Mouse (Mus musculus): ENCODE measurements at regions not wholly inside any gene's neighbourhood (a gene's known extent, or its start where the extent isn't known, plus 50 kb on each side); places are given as distances from the start of the nearest gene placed in this dataset.

DNA sequence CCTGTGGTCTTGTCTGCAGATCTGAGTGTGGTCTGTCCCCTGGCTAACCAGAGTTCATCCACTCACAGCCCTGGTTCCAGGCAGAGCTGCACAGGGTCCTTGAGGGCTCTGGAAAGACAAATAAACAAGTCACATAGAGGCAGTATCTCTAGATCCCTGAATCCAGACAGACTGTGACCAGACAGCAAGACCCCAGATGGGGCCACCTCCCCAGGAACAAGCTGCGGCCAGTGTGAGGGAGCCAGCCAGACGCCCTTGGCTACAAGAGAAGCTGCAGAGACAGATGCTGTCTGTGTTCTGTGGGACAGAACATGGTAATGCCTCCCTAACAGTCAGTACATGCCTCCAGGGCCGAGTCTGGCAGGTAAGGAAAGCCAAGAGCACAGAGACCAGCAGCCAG, 127.6 kb upstream of the Ccnd1 start:
- WGBS = 36% methylated on average over 3 of the region's 3 CpGs
- no peak overlapping the region for H3K9ac ChIP-seq

GRCm38 (mm10) chr7:145056320-145056719, 116.6 kb upstream of the Ccnd1 start:
- Histone ChIP-seq H3K36me3 (no peaks in the 10 kb centered on the region), H3K9me3 (no peaks in the 10 kb centered on the region), H3K4me2 (no peak overlapping the region), H3K9ac (no peak overlapping the region), H3K4me1 (no peaks in the 10 kb centered on the region; the same call in 1 of the 2 replicates), H3K27ac (no peak overlapping the region), H3K4me3 (no peak overlapping the region), H3K27me3 (no peaks in the 10 kb centered on the region)
- ATAC-seq (ENCODE audit: borderline replicate concordance, extremely low read depth, low FRiP score, low TSS enrichment) = 0 out of 2 replicates have a peak, but pooled peaks have one; percentile 25
- WGBS = 38% methylated on average over 7 of the region's 7 CpGs

More for the DNA sequence above, 127.6 kb upstream of the Ccnd1 start:
- Histone ChIP-seq H3K4me3 (no peak overlapping the region), H3K27me3 (no peaks in the 10 kb centered on the region), H3K36me3 (no peaks in the 10 kb centered on the region), H3K4me1 (no peaks in the 10 kb centered on the region), H3K9me3 (no peaks in the 10 kb centered on the region), H3K27ac (no peak overlapping the region), H3K4me2 (no peak overlapping the region)
- ATAC-seq (ENCODE audit: borderline replicate concordance, extremely low read depth, low FRiP score, low TSS enrichment) = no peak

- H3K27ac ChIP-seq = no peak overlapping the region
- no peaks in the 10 kb centered on the region for H3K9me3 ChIP-seq
- no peaks in the 10 kb centered on the region for H3K36me3 ChIP-seq
- H3K4me2 ChIP-seq = no peak overlapping the region
- no peak for ATAC-seq (ENCODE audit: borderline replicate concordance, extremely low read depth, low FRiP score, low TSS enrichment)
- H3K9ac ChIP-seq = no peak overlapping the region
- no peak overlapping the region for H3K4me3 ChIP-seq
- H3K27me3 ChIP-seq = no peaks in the 10 kb centered on the region
- peaks cover 15% of the 10 kb centered on the region for H3K4me1 ChIP-seq
These were observed 111.9 kb upstream of the Ccnd1 start for GRCm38 (mm10) chr7:145051616-145052015.

GRCm38 (mm10) chr7:145050729-145051128, 111.0 kb upstream of the Ccnd1 start:
- 81% methylated on average over 3 of the region's 3 CpGs for WGBS
- no peak for ATAC-seq (ENCODE audit: borderline replicate concordance, extremely low read depth, low FRiP score, low TSS enrichment)
- H3K27me3 ChIP-seq = no peaks in the 10 kb centered on the region

DNA sequence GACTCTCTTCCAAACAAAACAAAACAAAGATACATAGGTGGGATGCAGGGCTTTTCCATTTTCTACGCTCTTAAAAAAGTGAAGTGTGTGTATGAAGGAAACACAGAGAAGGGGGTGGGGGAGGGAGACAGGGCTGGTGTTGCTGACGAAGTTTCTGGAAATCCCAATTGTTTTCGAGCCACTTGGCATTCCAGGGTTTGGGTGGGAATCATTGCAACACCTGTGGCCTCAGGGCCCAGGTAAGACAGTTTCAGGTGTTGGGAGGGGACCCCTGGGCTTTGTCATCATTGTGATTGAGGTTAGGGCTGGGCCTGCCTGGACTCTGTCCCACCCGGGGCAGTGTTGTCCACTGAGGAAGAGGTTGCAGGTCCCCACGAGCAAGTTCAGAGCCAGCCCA, 108.8 kb upstream of the Ccnd1 start:
- Histone ChIP-seq H3K27me3 (no peaks in the 10 kb centered on the region), H3K9ac (no peak overlapping the region), H3K4me2 (no peak overlapping the region), H3K4me1 (peaks cover 30% of the 10 kb centered on the region), H3K9me3 (no peaks in the 10 kb centered on the region), H3K4me3 (no peak overlapping the region), H3K27ac (peak overlapping the region; percentile 66), H3K36me3 (no peaks in the 10 kb centered on the region)
- ATAC-seq (ENCODE audit: borderline replicate concordance, extremely low read depth, low FRiP score, low TSS enrichment) = no peak
- WGBS = 67% methylated on average over 5 of the region's 5 CpGs

More at GRCm38 (mm10) chr7:145050729-145051128, 111.0 kb upstream of the Ccnd1 start:
- no peak overlapping the region for H3K4me2 ChIP-seq
- H3K9me3 ChIP-seq = no peaks in the 10 kb centered on the region
- H3K4me1 ChIP-seq = peaks cover 15% of the 10 kb centered on the region
- H3K9ac ChIP-seq = no peak overlapping the region
- no peak overlapping the region for H3K27ac ChIP-seq
- H3K36me3 ChIP-seq = no peaks in the 10 kb centered on the region
- no peak overlapping the region for H3K4me3 ChIP-seq

DNA sequence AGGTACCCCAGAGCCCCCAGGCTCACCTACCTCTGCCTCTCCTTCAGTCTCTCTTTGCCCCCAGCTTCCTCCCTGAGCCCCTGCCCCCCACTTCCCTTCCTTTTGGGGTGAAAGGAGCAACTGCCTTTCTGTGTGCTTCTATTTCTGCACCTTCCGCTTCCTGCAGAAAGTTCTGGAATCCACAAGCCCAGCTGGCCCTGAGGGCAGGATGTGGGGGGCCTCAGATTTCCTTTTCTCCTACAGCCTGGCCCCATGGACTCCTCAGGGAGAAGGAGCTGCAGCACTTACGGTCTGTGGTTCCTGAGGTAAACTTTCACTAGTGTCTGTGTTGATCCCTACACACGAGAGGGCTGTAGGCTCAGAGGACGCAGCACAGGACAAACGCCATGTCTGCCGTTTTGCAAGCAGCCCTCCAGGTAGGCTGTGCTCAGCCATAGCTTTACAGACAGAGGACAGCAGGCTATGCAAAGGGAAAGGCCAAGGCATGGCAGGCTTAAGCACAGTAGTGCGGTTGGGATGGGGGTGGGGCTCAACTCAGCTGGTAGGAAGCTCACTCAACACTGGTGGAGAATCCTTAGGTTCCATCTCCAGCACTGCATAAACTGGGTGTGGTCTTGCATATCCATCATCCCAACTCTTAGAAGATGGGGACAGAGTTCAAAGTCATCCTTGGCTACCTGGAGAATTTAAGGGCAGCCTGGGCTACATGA, 108.2 kb upstream of the Ccnd1 start:
- ATAC-seq (ENCODE audit: borderline replicate concordance, extremely low read depth, low FRiP score, low TSS enrichment) = peak; percentile 53; the same call in 1 of the 2 replicates
- Histone ChIP-seq H3K27me3 (no peaks in the 10 kb centered on the region), H3K9me3 (no peaks in the 10 kb centered on the region), H3K4me1 (peaks cover 33% of the 10 kb centered on the region), H3K9ac (no peak overlapping the region), H3K27ac (peak overlapping the region; percentile 66), H3K4me3 (no peak overlapping the region), H3K36me3 (no peaks in the 10 kb centered on the region), H3K4me2 (no peak overlapping the region)
- WGBS = 46% methylated on average over 7 of the region's 7 CpGs

GRCm38 (mm10) chr7:145045230-145045629, 105.5 kb upstream of the Ccnd1 start:
- H3K9ac ChIP-seq = no peak overlapping the region
- no peak overlapping the region for H3K4me3 ChIP-seq
- H3K4me2 ChIP-seq = no peak overlapping the region
- H3K36me3 ChIP-seq = no peaks in the 10 kb centered on the region
- 20% methylated on average over 1 of the region's 1 CpGs for WGBS
- no peak overlapping the region for H3K27ac ChIP-seq
- ATAC-seq (ENCODE audit: borderline replicate concordance, extremely low read depth, low FRiP score, low TSS enrichment) = no peak
- peaks cover 33% of the 10 kb centered on the region for H3K4me1 ChIP-seq
- no peaks in the 10 kb centered on the region for H3K27me3 ChIP-seq
- no peaks in the 10 kb centered on the region for H3K9me3 ChIP-seq

DNA sequence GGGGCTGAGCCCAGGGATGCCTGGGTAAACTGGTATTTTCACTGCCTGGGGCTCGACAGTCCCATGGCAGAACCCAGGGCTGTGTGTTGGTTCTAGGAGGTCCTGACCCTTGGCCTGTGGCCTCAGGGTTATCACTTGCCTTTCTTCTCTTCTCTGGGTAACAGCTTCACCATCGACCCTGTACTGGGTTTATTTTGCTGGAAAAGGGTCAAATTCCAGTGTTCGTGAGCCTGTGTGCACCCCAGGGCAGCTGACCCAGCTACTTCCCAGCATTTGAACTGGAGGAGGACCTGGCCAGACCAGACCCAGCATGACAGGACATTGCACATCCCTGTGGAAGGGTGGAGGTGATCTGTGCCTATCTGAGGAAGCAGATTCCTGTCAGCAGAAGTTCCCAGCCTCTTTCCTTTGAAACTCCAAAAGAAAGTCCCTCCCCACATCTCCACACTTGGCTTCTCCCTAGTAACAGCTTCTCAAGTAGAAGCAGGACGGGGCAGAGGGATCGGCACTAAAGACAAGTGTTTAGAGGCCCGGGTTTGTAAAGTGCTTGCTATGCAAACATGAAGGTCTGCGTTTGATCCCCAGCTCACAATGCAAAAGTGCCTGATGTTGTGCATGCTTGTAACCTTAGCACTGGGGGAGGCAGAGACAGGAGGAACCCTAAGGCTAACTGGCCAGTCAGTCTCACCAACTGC, 103.9 kb upstream of the Ccnd1 start:
- no peak overlapping the region for H3K9ac ChIP-seq
- no peaks in the 10 kb centered on the region for H3K27me3 ChIP-seq
- H3K9me3 ChIP-seq = no peaks in the 10 kb centered on the region
- H3K4me2 ChIP-seq = no peak overlapping the region
- WGBS = 21% methylated on average over 7 of the region's 7 CpGs
- no peak overlapping the region for H3K4me3 ChIP-seq
- H3K27ac ChIP-seq = no peak overlapping the region
- peaks cover 27% of the 10 kb centered on the region for H3K4me1 ChIP-seq
- H3K36me3 ChIP-seq = no peaks in the 10 kb centered on the region
- ATAC-seq (ENCODE audit: borderline replicate concordance, extremely low read depth, low FRiP score, low TSS enrichment) = 0 out of 2 replicates have a peak, but pooled peaks have one; percentile 8

DNA sequence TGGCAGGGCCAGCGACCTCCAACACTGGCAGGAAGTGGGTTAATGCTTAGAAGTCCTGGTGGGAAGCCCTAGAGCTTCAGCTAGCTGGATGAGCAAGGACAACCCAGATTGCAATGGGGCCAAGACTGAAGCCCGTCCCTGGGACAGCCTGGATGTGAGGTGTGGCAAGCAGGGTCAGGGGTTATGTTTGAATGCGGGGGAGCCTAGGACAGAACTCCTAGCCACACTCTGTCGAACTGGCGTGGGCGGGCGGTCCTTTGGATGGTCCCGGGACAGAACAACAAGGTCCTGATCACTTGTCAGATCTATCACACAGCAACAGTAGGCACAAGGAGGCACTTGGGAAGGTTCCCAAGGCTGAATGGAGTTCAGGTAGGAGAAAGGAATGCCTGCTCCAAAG, 101.1 kb upstream of the Ccnd1 start:
- Histone ChIP-seq H3K9me3 (no peaks in the 10 kb centered on the region), H3K4me2 (no peak overlapping the region), H3K36me3 (no peaks in the 10 kb centered on the region), H3K27me3 (no peaks in the 10 kb centered on the region), H3K4me1 (peaks cover 17% of the 10 kb centered on the region), H3K4me3 (no peak overlapping the region), H3K27ac (no peak overlapping the region), H3K9ac (no peak overlapping the region)
- ATAC-seq (ENCODE audit: borderline replicate concordance, extremely low read depth, low FRiP score, low TSS enrichment) = no peak
- WGBS = 67% methylated on average over 8 of the region's 8 CpGs

DNA sequence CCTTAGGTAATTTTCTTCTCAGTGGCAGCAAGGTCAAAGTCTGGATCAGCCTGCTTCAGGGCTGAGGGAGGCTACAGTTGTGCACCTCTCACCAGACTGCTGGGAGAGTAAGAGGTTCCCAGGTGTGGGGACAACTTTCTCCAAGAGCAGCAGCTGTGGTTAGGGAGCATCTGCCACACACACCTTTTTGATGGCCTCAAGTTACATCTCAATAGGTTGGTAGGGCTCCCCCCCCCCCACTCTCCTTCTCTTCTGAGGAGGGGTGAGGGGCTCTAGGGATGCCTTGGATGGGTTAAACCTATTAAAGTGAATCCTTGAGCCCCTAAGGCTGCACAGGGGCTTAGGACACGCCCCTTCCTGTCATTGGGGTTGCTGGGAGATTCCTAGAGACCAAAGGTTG, 94.7 kb upstream of the Ccnd1 start:
- Histone ChIP-seq H3K4me2 (no peak overlapping the region), H3K36me3 (no peaks in the 10 kb centered on the region), H3K9me3 (no peaks in the 10 kb centered on the region), H3K4me1 (peaks cover 22% of the 10 kb centered on the region), H3K27ac (no peak overlapping the region), H3K9ac (no peak overlapping the region), H3K4me3 (no peak overlapping the region), H3K27me3 (no peaks in the 10 kb centered on the region)
- WGBS = 65% methylated on average over 1 of the region's 1 CpGs
- ATAC-seq (ENCODE audit: borderline replicate concordance, extremely low read depth, low FRiP score, low TSS enrichment) = no peak

GRCm38 (mm10) chr7:145031275-145031674, 91.5 kb upstream of the Ccnd1 start:
- Histone ChIP-seq H3K4me2 (peak overlapping the region; percentile 72), H3K4me3 (peak overlapping the region; percentile 33), H3K27ac (peak overlapping the region; percentile 78), H3K27me3 (no peaks in the 10 kb centered on the region), H3K9me3 (no peaks in the 10 kb centered on the region), H3K4me1 (peaks cover 33% of the 10 kb centered on the region), H3K36me3 (no peaks in the 10 kb centered on the region), H3K9ac (peak overlapping the region; percentile 27; the same call in 1 of the 2 replicates)
- WGBS = 4% methylated on average over 7 of the region's 7 CpGs
- ATAC-seq (ENCODE audit: borderline replicate concordance, extremely low read depth, low FRiP score, low TSS enrichment) = peak; percentile 32; the same call in 1 of the 2 replicates

GRCm38 (mm10) chr7:145030635-145031141, 91.0 kb upstream of the Ccnd1 start:
- under 1% methylated on average over 22 of the region's 22 CpGs for WGBS
- Histone ChIP-seq H3K9me3 (no peaks in the 10 kb centered on the region), H3K27me3 (no peaks in the 10 kb centered on the region), H3K4me2 (peak overlapping the region; percentile 72), H3K4me1 (peaks cover 38% of the 10 kb centered on the region), H3K9ac (peak overlapping the region; percentile 27), H3K36me3 (no peaks in the 10 kb centered on the region), H3K27ac (peak overlapping the region; percentile 78), H3K4me3 (peak overlapping the region; percentile 33)
- ATAC-seq (ENCODE audit: borderline replicate concordance, extremely low read depth, low FRiP score, low TSS enrichment) = peak; percentile 93
